Mouse (Mus musculus) thymus, postnatal 4 days (tissue): ENCODE measurements around the gene Olfr728.

ENCODE experiments used
- DNase-seq: peaks from one replicate; pipeline ENCODE4 v3.0.0; 2021

Olfr728 gene

DNA sequence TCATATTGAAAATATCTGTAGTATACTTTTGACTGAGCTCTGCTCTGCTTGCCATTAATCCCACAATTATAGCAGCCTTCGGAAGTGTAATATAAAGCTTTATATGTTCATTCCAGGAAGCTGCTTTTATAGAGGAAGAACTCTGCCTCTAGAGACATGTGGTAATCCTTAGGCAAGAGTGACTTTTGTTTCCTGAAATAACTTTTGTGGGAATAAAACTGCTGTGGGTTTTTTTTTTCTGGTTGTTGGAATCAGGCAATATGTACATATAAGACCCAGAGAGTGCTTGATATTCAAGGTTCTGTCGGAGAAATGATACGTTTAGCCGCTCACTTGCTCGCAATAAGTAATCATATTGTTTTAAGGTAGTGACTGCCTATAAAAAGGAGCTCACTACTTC is at the start of gene Olfr728:
TSS of gene Olfr728 (minus strand) at position 101 of the 400 bp plus-strand sequence.
- no peak for DNase-seq

- no peak for DNase-seq
Observed at GRCm38 (mm10) chr14:50188098-50188497, 45.6 kb upstream of the Olfr728 start, which contains the start of gene Olfr730. Gene Olfr730 (minus strand): TSS chr14:50188198.

- no peak for DNase-seq
Observed at GRCm38 (mm10) chr14:50152810-50153209, 10.3 kb upstream of the Olfr728 start, which contains the start of gene Olfr729. Gene Olfr729 (minus strand): TSS chr14:50152910.

- no peak for DNase-seq
Observed at GRCm38 (mm10) chr14:50122886-50123285, 19.6 kb downstream of the Olfr728 start, which contains the start of gene Olfr727. Gene Olfr727 (plus strand): TSS chr14:50123186.

DNA sequence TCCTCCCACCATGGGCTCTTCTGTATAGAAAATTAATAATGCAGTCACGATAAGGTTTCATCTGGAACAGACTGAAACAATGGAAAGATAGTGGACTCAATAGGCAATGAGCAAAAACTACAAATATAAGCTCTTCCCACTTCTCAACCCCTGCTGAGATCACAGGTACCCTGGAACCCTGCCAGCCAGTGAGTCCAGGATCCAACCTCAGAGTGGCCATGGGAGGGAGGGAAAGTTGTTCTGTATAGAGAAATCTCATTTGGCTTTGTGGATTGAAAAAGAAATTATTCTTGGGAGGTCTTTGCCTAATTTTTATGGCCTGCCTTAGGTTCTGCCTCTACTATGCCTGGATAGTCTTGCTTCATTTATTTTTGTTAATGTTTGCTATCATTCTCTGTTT is 51.6 kb downstream of the Olfr728 start, which contains the start of gene Olfr726:
TSS of gene Olfr726 (minus strand) at position 101 of the 400 bp plus-strand sequence.
- no peak for DNase-seq
